Mouse (Mus musculus): ENCODE measurements around the gene Steap2. TPM values are rescaled to one million over a fixed set of nuclear protein-coding genes. Genes with fewer than 3 reads are reported as not detected.
"Not testable (repeated sequence)": the region's sequence is repeated elsewhere in the genome, so short reads cannot be mapped to it uniquely, and the experiment has no call there.

Steap2 gene
- polyA plus RNA-seq, 1 experiment from 2014 or later, result 24.8 TPM

DNA sequence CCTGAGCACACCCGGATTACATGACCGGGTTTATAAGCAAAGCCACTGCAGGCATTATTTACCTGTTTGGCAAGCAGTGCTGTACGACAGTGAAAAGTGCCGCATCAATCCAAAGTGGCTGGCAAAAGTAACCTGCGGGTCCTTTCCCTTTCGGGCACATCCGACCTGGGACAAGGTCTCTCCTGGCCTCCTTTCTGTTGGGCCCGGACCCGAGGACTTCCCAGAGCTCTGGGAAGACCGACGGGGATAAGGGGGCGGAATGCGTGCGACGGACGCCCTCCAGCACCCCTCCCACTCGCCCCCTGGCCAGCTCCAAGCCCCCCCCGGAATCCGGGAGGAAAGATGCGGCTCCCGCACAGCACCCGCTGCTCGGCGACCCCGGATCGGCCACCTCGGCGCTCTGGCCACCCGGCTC is 830 bp downstream of the Steap2 start:
- ATAC-seq (replicated peaks; ENCODE audit: low FRiP score, low read depth) (peak; percentile 48), DNase-seq (ENCODE audit: low spot score) (peak; percentile 18)
- no peaks in the 10 kb centered on the region for H3K36me3 ChIP-seq (ENCODE audit: insufficient read depth, low read length)
- H3K4me3 ChIP-seq (replicated peaks; ENCODE audit: low read depth, low read length), result peak overlapping the region; percentile 78
- no peak for TF ChIP-seq CTCF (IDR thresholded peaks at IDR 0.05; ENCODE audit: low read depth)
- no peaks in the 10 kb centered on the region for H3K27me3 ChIP-seq (ENCODE audit: insufficient read depth, low read length)
- under 1% methylated on average over 29 of the region's 29 CpGs for WGBS
- 0 out of 2 replicates have a peak, but pooled peaks cover 6% of the 10 kb centered on the region for H3K4me1 ChIP-seq (replicated peaks; ENCODE audit: insufficient read depth, low read length)
- peak overlapping the region; percentile 88 for H3K9ac ChIP-seq (ENCODE audit: low read depth, low read length)
- H3K4me2 ChIP-seq (ENCODE audit: low read length), result peak overlapping the region; percentile 96
- no peaks in the 10 kb centered on the region for H3K9me3 ChIP-seq (replicated peaks; ENCODE audit: low read length)
- peak overlapping the region; percentile 88 for H3K27ac ChIP-seq

GRCm38 (mm10) chr5:5692167-5692738 is 2.1 kb downstream of the Steap2 start:
- no peaks in the 10 kb centered on the region for H3K36me3 ChIP-seq (ENCODE audit: insufficient read depth, low read length)
- H3K9ac ChIP-seq (ENCODE audit: low read depth, low read length), result no peak overlapping the region
- WGBS, result 55% methylated on average over 4 of the region's 4 CpGs
- no peaks in the 10 kb centered on the region for H3K9me3 ChIP-seq (replicated peaks; ENCODE audit: low read length)
- 0 out of 2 replicates have a peak, but pooled peaks cover 6% of the 10 kb centered on the region for H3K4me1 ChIP-seq (replicated peaks; ENCODE audit: insufficient read depth, low read length)
- no peak overlapping the region for H3K27ac ChIP-seq
- H3K27me3 ChIP-seq (ENCODE audit: insufficient read depth, low read length), result no peaks in the 10 kb centered on the region
- ATAC-seq (replicated peaks; ENCODE audit: low FRiP score, low read depth), result no peak
- peak overlapping the region; percentile 96 for H3K4me2 ChIP-seq (ENCODE audit: low read length)
- no peak for DNase-seq (ENCODE audit: low spot score)
- H3K4me3 ChIP-seq (replicated peaks; ENCODE audit: low read depth, low read length), result no peak overlapping the region
- TF ChIP-seq CTCF (IDR thresholded peaks at IDR 0.05; ENCODE audit: low read depth), result no peak

GRCm38 (mm10) chr5:5688945-5689540 is 5.3 kb downstream of the Steap2 start:
- Histone ChIP-seq H3K27me3 (ENCODE audit: insufficient read depth, low read length) (no peaks in the 10 kb centered on the region), H3K4me2 (ENCODE audit: low read length) (no peak overlapping the region), H3K36me3 (ENCODE audit: insufficient read depth, low read length) (no peaks in the 10 kb centered on the region), H3K4me1 (replicated peaks; ENCODE audit: insufficient read depth, low read length) (0 out of 2 replicates have a peak, but pooled peaks cover 6% of the 10 kb centered on the region), H3K9me3 (replicated peaks; ENCODE audit: low read length) (no peaks in the 10 kb centered on the region), H3K27ac (no peak overlapping the region), H3K4me3 (replicated peaks; ENCODE audit: low read depth, low read length) (no peak overlapping the region), H3K9ac (ENCODE audit: low read depth, low read length) (no peak overlapping the region)
- no peak for DNase-seq (ENCODE audit: low spot score)
- no peak for ATAC-seq (replicated peaks; ENCODE audit: low FRiP score, low read depth)
- 68% methylated on average over 8 of the region's 8 CpGs for WGBS
- no peak for TF ChIP-seq CTCF (IDR thresholded peaks at IDR 0.05; ENCODE audit: low read depth)

- H3K27ac ChIP-seq, result no peak overlapping the region
- H3K36me3 ChIP-seq (ENCODE audit: insufficient read depth, low read length), result no peaks in the 10 kb centered on the region
- DNase-seq (ENCODE audit: low spot score), result no peak
- no peak for ATAC-seq (replicated peaks; ENCODE audit: low FRiP score, low read depth)
- TF ChIP-seq CTCF (IDR thresholded peaks at IDR 0.05; ENCODE audit: low read depth), result no peak
- H3K9ac ChIP-seq (ENCODE audit: low read depth, low read length), result no peak overlapping the region
- no peaks in the 10 kb centered on the region for H3K27me3 ChIP-seq (ENCODE audit: insufficient read depth, low read length)
- 0 out of 2 replicates have a peak, but pooled peaks cover 2% of the 10 kb centered on the region for H3K4me1 ChIP-seq (replicated peaks; ENCODE audit: insufficient read depth, low read length)
- 45% methylated on average over 6 of the region's 6 CpGs for WGBS
- H3K9me3 ChIP-seq (replicated peaks; ENCODE audit: low read length), result no peaks in the 10 kb centered on the region
- no peak overlapping the region for H3K4me2 ChIP-seq (ENCODE audit: low read length)
- H3K4me3 ChIP-seq (replicated peaks; ENCODE audit: low read depth, low read length), result no peak overlapping the region
Measured at GRCm38 (mm10) chr5:5688228-5688627, 6.2 kb downstream of the Steap2 start.

GRCm38 (mm10) chr5:5686973-5687372 is 7.4 kb downstream of the Steap2 start:
- Histone ChIP-seq H3K9ac (ENCODE audit: low read depth, low read length) (no peak overlapping the region), H3K9me3 (replicated peaks; ENCODE audit: low read length) (no peaks in the 10 kb centered on the region), H3K4me1 (replicated peaks; ENCODE audit: insufficient read depth, low read length) (no peaks in the 10 kb centered on the region), H3K4me3 (replicated peaks; ENCODE audit: low read depth, low read length) (no peak overlapping the region), H3K4me2 (ENCODE audit: low read length) (no peak overlapping the region), H3K36me3 (ENCODE audit: insufficient read depth, low read length) (no peaks in the 10 kb centered on the region), H3K27ac (no peak overlapping the region), H3K27me3 (ENCODE audit: insufficient read depth, low read length) (no peaks in the 10 kb centered on the region)
- peak; percentile 56 for DNase-seq (ENCODE audit: low spot score)
- TF ChIP-seq CTCF (IDR thresholded peaks at IDR 0.05; ENCODE audit: low read depth), result peak; percentile 49
- 8% methylated on average over 1 of the region's 1 CpGs for WGBS
- peak; percentile 71 for ATAC-seq (replicated peaks; ENCODE audit: low FRiP score, low read depth)

DNA sequence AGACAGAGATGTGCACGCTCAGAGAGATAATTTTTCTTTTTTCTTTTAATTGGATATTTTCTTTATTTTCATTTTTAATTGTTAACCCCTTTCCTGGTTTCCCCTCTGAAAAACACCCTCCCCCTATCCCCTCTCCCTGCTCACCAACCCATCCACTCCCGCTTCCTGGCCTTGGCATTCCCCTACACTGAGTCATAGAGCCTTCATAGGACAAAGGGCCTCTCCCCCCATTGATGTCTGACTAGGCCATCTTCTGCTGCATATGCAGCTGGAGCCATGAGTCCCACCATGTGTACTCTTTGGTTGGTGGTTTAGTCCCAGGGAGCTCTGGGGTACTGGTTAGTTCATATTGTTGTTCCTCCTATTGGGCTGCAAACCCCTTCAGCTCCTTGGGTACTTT is 9.4 kb downstream of the Steap2 start:
- not testable (repeated sequence) for H3K9me3 ChIP-seq (replicated peaks; ENCODE audit: low read length); H3K27ac ChIP-seq; H3K4me1 ChIP-seq (replicated peaks; ENCODE audit: insufficient read depth, low read length); ATAC-seq (replicated peaks; ENCODE audit: low FRiP score, low read depth); DNase-seq (ENCODE audit: low spot score); H3K9ac ChIP-seq (ENCODE audit: low read depth, low read length); H3K4me2 ChIP-seq (ENCODE audit: low read length); H3K36me3 ChIP-seq (ENCODE audit: insufficient read depth, low read length); H3K4me3 ChIP-seq (replicated peaks; ENCODE audit: low read depth, low read length); H3K27me3 ChIP-seq (ENCODE audit: insufficient read depth, low read length)
- 85% methylated on average over 2 of the region's 2 CpGs for WGBS

Measured in kidney, postnatal 0 days (tissue).